Mouse (Mus musculus): ENCODE measurements around the gene Sun5. TPM values are rescaled to one million over a fixed set of nuclear protein-coding genes. Genes with fewer than 3 reads are reported as not detected.

Sun5 gene
- polyA plus RNA-seq, 1 experiment: not detected

- Histone ChIP-seq H3K79me2 (ENCODE audit: control insufficient read depth, insufficient read depth) (no peaks in the 10 kb centered on the region), H3ac (ENCODE audit: control insufficient read depth, insufficient read length) (no peak within 1 kb of the TSS), H3K4me3 (no peak within 1 kb of the TSS), H3K36me3 (ENCODE audit: control insufficient read depth, insufficient read depth) (no peaks in the 10 kb centered on the region), H3K4me2 (ENCODE audit: low read depth) (no peak within 1 kb of the TSS), H3K27me3 (ENCODE audit: control insufficient read depth, insufficient read depth, insufficient read length) (no peaks in the 10 kb centered on the region)
- TF ChIP-seq REST (IDR thresholded peaks at IDR 0.05; ENCODE audit: insufficient read depth, insufficient read length) (no peak), POLR2AphosphoS2 (IDR thresholded peaks at IDR 0.05; ENCODE audit: insufficient read length, low read depth) (no peak), SRF (IDR thresholded peaks at IDR 0.05; ENCODE audit: control insufficient read depth, insufficient read length, low read depth) (no peak), MYOD1 (IDR thresholded peaks at IDR 0.05; ENCODE audit: control insufficient read depth in 1 of 3, insufficient read length in 2 of 3, low read depth in 2 of 3) (no peak), POLR2A (IDR thresholded peaks at IDR 0.05; ENCODE audit: insufficient read length, low read depth) (no peak), MAX (IDR thresholded peaks at IDR 0.05; ENCODE audit: low read depth) (no peak), TCF12 (IDR thresholded peaks at IDR 0.05; ENCODE audit: insufficient read depth, poor library complexity, severe bottlenecking) (no peak), TCF3 (IDR thresholded peaks at IDR 0.05; ENCODE audit: insufficient read length, low read depth) (no peak), E2F4 (IDR thresholded peaks at IDR 0.05; ENCODE audit: insufficient read depth) (no peak), USF1 (IDR thresholded peaks at IDR 0.05; ENCODE audit: low read depth) (no peak), CEBPB (IDR thresholded peaks at IDR 0.05; ENCODE audit: insufficient read depth, poor library complexity, severe bottlenecking) (no peak), MYOG (IDR thresholded peaks at IDR 0.05; ENCODE audit: control insufficient read depth in 1 of 3, insufficient read depth in 1 of 3, insufficient read length in 2 of 3, low read depth in 2 of 3) (no peak)
These were observed 29.2 kb upstream of the Sun5 start, which contains the start of gene Bpifb6 for GRCm38 (mm10) chr2:153900088-153900487. Gene Bpifb6 (plus strand): TSS chr2:153900388.

- Histone ChIP-seq H3K79me2 (ENCODE audit: control insufficient read depth, insufficient read depth) (no peaks in the 10 kb centered on the region), H3ac (ENCODE audit: control insufficient read depth, insufficient read length) (no peak overlapping the region), H3K4me2 (ENCODE audit: low read depth) (no peak overlapping the region), H3K4me3 (no peak overlapping the region), H3K36me3 (ENCODE audit: control insufficient read depth, insufficient read depth) (no peaks in the 10 kb centered on the region), H3K27me3 (ENCODE audit: control insufficient read depth, insufficient read depth, insufficient read length) (no peaks in the 10 kb centered on the region)
- TF ChIP-seq MYOD1 (IDR thresholded peaks at IDR 0.05; ENCODE audit: control insufficient read depth in 1 of 3, insufficient read length in 2 of 3, low read depth in 2 of 3) (no peak), REST (IDR thresholded peaks at IDR 0.05; ENCODE audit: insufficient read depth, insufficient read length) (no peak), TCF12 (IDR thresholded peaks at IDR 0.05; ENCODE audit: insufficient read depth, poor library complexity, severe bottlenecking) (no peak), USF1 (IDR thresholded peaks at IDR 0.05; ENCODE audit: low read depth) (no peak), E2F4 (IDR thresholded peaks at IDR 0.05; ENCODE audit: insufficient read depth) (no peak), SRF (IDR thresholded peaks at IDR 0.05; ENCODE audit: control insufficient read depth, insufficient read length, low read depth) (no peak), POLR2AphosphoS2 (IDR thresholded peaks at IDR 0.05; ENCODE audit: insufficient read length, low read depth) (no peak), CEBPB (IDR thresholded peaks at IDR 0.05; ENCODE audit: insufficient read depth, poor library complexity, severe bottlenecking) (no peak), POLR2A (IDR thresholded peaks at IDR 0.05; ENCODE audit: insufficient read length, low read depth) (no peak), MAX (IDR thresholded peaks at IDR 0.05; ENCODE audit: low read depth) (no peak), MYOG (IDR thresholded peaks at IDR 0.05; ENCODE audit: control insufficient read depth in 1 of 3, insufficient read depth in 1 of 3, insufficient read length in 2 of 3, low read depth in 2 of 3) (no peak), TCF3 (IDR thresholded peaks at IDR 0.05; ENCODE audit: insufficient read length, low read depth) (no peak)
These were observed 28.2 kb upstream of the Sun5 start for GRCm38 (mm10) chr2:153899111-153899510.

GRCm38 (mm10) chr2:153874745-153875144, 3.9 kb upstream of the Sun5 start, which contains the start of gene Bpifb2:
Gene Bpifb2 (plus strand): TSS chr2:153875045.
- Histone ChIP-seq H3K79me2 (ENCODE audit: control insufficient read depth, insufficient read depth) (no peaks in the 10 kb centered on the region), H3ac (ENCODE audit: control insufficient read depth, insufficient read length) (no peak within 1 kb of the TSS), H3K4me2 (ENCODE audit: low read depth) (no peak within 1 kb of the TSS), H3K36me3 (ENCODE audit: control insufficient read depth, insufficient read depth) (no peaks in the 10 kb centered on the region), H3K27me3 (ENCODE audit: control insufficient read depth, insufficient read depth, insufficient read length) (no peaks in the 10 kb centered on the region), H3K4me3 (no peak within 1 kb of the TSS)
- no peak for TF ChIP-seq REST (IDR thresholded peaks at IDR 0.05; ENCODE audit: insufficient read depth, insufficient read length)
- TF ChIP-seq E2F4 (IDR thresholded peaks at IDR 0.05; ENCODE audit: insufficient read depth): no peak
- TF ChIP-seq USF1 (IDR thresholded peaks at IDR 0.05; ENCODE audit: low read depth): no peak
- TF ChIP-seq CEBPB (IDR thresholded peaks at IDR 0.05; ENCODE audit: insufficient read depth, poor library complexity, severe bottlenecking): no peak
- TF ChIP-seq POLR2A (IDR thresholded peaks at IDR 0.05; ENCODE audit: insufficient read length, low read depth): no peak
- no peak for TF ChIP-seq MYOG (IDR thresholded peaks at IDR 0.05; ENCODE audit: control insufficient read depth in 1 of 3, insufficient read depth in 1 of 3, insufficient read length in 2 of 3, low read depth in 2 of 3)
- no peak for TF ChIP-seq MAX (IDR thresholded peaks at IDR 0.05; ENCODE audit: low read depth)
- no peak for TF ChIP-seq MYOD1 (IDR thresholded peaks at IDR 0.05; ENCODE audit: control insufficient read depth in 1 of 3, insufficient read length in 2 of 3, low read depth in 2 of 3)
- no peak for TF ChIP-seq SRF (IDR thresholded peaks at IDR 0.05; ENCODE audit: control insufficient read depth, insufficient read length, low read depth)
- TF ChIP-seq POLR2AphosphoS2 (IDR thresholded peaks at IDR 0.05; ENCODE audit: insufficient read length, low read depth): no peak
- no peak for TF ChIP-seq TCF12 (IDR thresholded peaks at IDR 0.05; ENCODE audit: insufficient read depth, poor library complexity, severe bottlenecking)
- TF ChIP-seq TCF3 (IDR thresholded peaks at IDR 0.05; ENCODE audit: insufficient read length, low read depth): no peak

- Histone ChIP-seq H3K4me3 (no peak overlapping the region), H3K79me2 (ENCODE audit: control insufficient read depth, insufficient read depth) (no peaks in the 10 kb centered on the region), H3K27me3 (ENCODE audit: control insufficient read depth, insufficient read depth, insufficient read length) (no peaks in the 10 kb centered on the region), H3K36me3 (ENCODE audit: control insufficient read depth, insufficient read depth) (no peaks in the 10 kb centered on the region), H3ac (ENCODE audit: control insufficient read depth, insufficient read length) (no peak overlapping the region), H3K4me2 (ENCODE audit: low read depth) (no peak overlapping the region)
- peak in 1 of 3 experiments; percentile 25 for TF ChIP-seq MYOG (IDR thresholded peaks at IDR 0.05; ENCODE audit: control insufficient read depth in 1 of 3, insufficient read depth in 1 of 3, insufficient read length in 2 of 3, low read depth in 2 of 3)
- no peak for TF ChIP-seq MYOD1 (IDR thresholded peaks at IDR 0.05; ENCODE audit: control insufficient read depth in 1 of 3, insufficient read length in 2 of 3, low read depth in 2 of 3)
These were observed 8.9 kb downstream of the Sun5 start for GRCm38 (mm10) chr2:153861960-153862359.

- no peak for TF ChIP-seq MAX (IDR thresholded peaks at IDR 0.05; ENCODE audit: low read depth)
- no peak for TF ChIP-seq USF1 (IDR thresholded peaks at IDR 0.05; ENCODE audit: low read depth)
- TF ChIP-seq CEBPB (IDR thresholded peaks at IDR 0.05; ENCODE audit: insufficient read depth, poor library complexity, severe bottlenecking): no peak
- TF ChIP-seq POLR2A (IDR thresholded peaks at IDR 0.05; ENCODE audit: insufficient read length, low read depth): no peak
- no peak for TF ChIP-seq E2F4 (IDR thresholded peaks at IDR 0.05; ENCODE audit: insufficient read depth)
- TF ChIP-seq MYOG (IDR thresholded peaks at IDR 0.05; ENCODE audit: control insufficient read depth in 1 of 3, insufficient read depth in 1 of 3, insufficient read length in 2 of 3, low read depth in 2 of 3): no peak
- no peak for TF ChIP-seq TCF3 (IDR thresholded peaks at IDR 0.05; ENCODE audit: insufficient read length, low read depth)
- TF ChIP-seq TCF12 (IDR thresholded peaks at IDR 0.05; ENCODE audit: insufficient read depth, poor library complexity, severe bottlenecking): no peak
- TF ChIP-seq REST (IDR thresholded peaks at IDR 0.05; ENCODE audit: insufficient read depth, insufficient read length): no peak
- TF ChIP-seq MYOD1 (IDR thresholded peaks at IDR 0.05; ENCODE audit: control insufficient read depth in 1 of 3, insufficient read length in 2 of 3, low read depth in 2 of 3): no peak
- TF ChIP-seq POLR2AphosphoS2 (IDR thresholded peaks at IDR 0.05; ENCODE audit: insufficient read length, low read depth): no peak
- H3K4me3 ChIP-seq: no peak overlapping the region
- no peak overlapping the region for H3K4me2 ChIP-seq (ENCODE audit: low read depth)
- no peaks in the 10 kb centered on the region for H3K27me3 ChIP-seq (ENCODE audit: control insufficient read depth, insufficient read depth, insufficient read length)
- H3ac ChIP-seq (ENCODE audit: control insufficient read depth, insufficient read length): no peak overlapping the region
- H3K36me3 ChIP-seq (ENCODE audit: control insufficient read depth, insufficient read depth): no peaks in the 10 kb centered on the region
- H3K79me2 ChIP-seq (ENCODE audit: control insufficient read depth, insufficient read depth): no peaks in the 10 kb centered on the region
These were observed 10.2 kb downstream of the Sun5 start for GRCm38 (mm10) chr2:153860715-153861114.

Measured in myocyte (in vitro differentiated cells).